Mouse (Mus musculus) CH12.LX (cell line): ENCODE measurements at regions not wholly inside any gene's neighbourhood (a gene's known extent, or its start where the extent isn't known, plus 50 kb on each side); places are given as distances from the start of the nearest gene placed in this dataset.

Source experiments
- DNase-seq: peaks from one replicate; pipeline ENCODE4 v3.0.0-alpha.2; 2013; ENCODE audit errors: extremely low read depth
- H3K27ac ChIP-seq: 2 replicates; pipeline ENCODE4 v1.5.1; 2012; ENCODE audit warnings: low read depth, mild to moderate bottlenecking, control low read depth, moderate library complexity; ENCODE audit not compliant: insufficient read depth
- H3K27me3 ChIP-seq: replicated peaks from 2 replicates; pipeline ENCODE3; 2012; ENCODE audit warnings: inconsistent platforms
- H3K36me3 ChIP-seq, 2 experiments: replicated peaks in 1 of 2; 2 replicates each; pipeline versions ENCODE3 to v1.6.1; 2012; ENCODE audit warnings: inconsistent platforms in 1 of 2, low read length in 1 of 2, mild to moderate bottlenecking in 1 of 2, mixed read lengths in 1 of 2, moderate library complexity in 1 of 2; ENCODE audit not compliant: control insufficient read depth in 1 of 2, insufficient read depth in 1 of 2
- H3K4me1 ChIP-seq, 2 experiments: 2 replicates each; pipeline ENCODE4 v1.6.1; 2012; ENCODE audit warnings: inconsistent platforms in 1 of 2, moderate library complexity in 1 of 2; ENCODE audit not compliant: insufficient read depth in 2 of 2, control insufficient read depth in 1 of 2
- H3K4me2 ChIP-seq: 2 replicates; pipeline ENCODE4 v1.6.1; 2012; ENCODE audit warnings: low read depth, mild to moderate bottlenecking, control low read depth; ENCODE audit not compliant: poor library complexity, insufficient read depth, severe bottlenecking
- H3K4me3 ChIP-seq, 3 experiments: fragments of 150-350 bp in 1 of 3; sonication (generic) in 1 of 3; replicated peaks in 1 of 3; 2 replicates each; pipeline versions ENCODE3 to v1.5.1; 2011 to 2012; ENCODE audit warnings: low read depth in 2 of 3, low read length in 2 of 3, mild to moderate bottlenecking in 2 of 3, moderate library complexity in 2 of 3, control low read depth in 1 of 3, improper control_type of control experiment in 1 of 3, inconsistent platforms in 1 of 3, mixed read lengths in 1 of 3; ENCODE audit not compliant: poor library complexity in 1 of 3
- H3K79me2 ChIP-seq: replicated peaks from 2 replicates; pipeline ENCODE4 v1.6.1; 2012; ENCODE audit warnings: mild to moderate bottlenecking, moderate library complexity; ENCODE audit not compliant: control insufficient read depth, poor library complexity, insufficient read depth, severe bottlenecking; ENCODE audit errors: extremely low read depth
- H3K9ac ChIP-seq: 2 replicates; pipeline ENCODE4 v1.6.1; 2012; ENCODE audit warnings: low read depth, mild to moderate bottlenecking, control low read depth, moderate library complexity; ENCODE audit not compliant: insufficient read depth
- H3K9me3 ChIP-seq: replicated peaks from 2 replicates; pipeline ENCODE3; 2012; ENCODE audit warnings: low read length, inconsistent platforms, mixed read lengths
- CHD1 ChIP-seq: IDR thresholded peaks from 2 replicates; pipeline ENCODE4 v1.6.1; 2012; ENCODE audit warnings: low read depth, low read length, improper control_type of control experiment, inconsistent platforms
- CHD2 ChIP-seq: IDR thresholded peaks from 2 replicates; pipeline ENCODE4 v1.6.1; 2011; ENCODE audit warnings: low read length, improper control_type of control experiment
- ELF1 ChIP-seq: IDR thresholded peaks from 2 replicates; pipeline ENCODE4 v1.6.1; 2014; ENCODE audit warnings: low read depth, mild to moderate bottlenecking, inconsistent platforms, low read length, improper control_type of control experiment
- EP300 ChIP-seq: IDR thresholded peaks from 2 replicates; pipeline ENCODE4 v1.6.1; 2011; ENCODE audit warnings: low read length, improper control_type of control experiment
- ETS1 ChIP-seq: conservative IDR thresholded peaks from 2 replicates; pipeline ENCODE4 v1.6.1; 2012; ENCODE audit warnings: low read depth, mild to moderate bottlenecking, inconsistent platforms, low read length, improper control_type of control experiment, moderate library complexity
- GABPA ChIP-seq: IDR thresholded peaks from 2 replicates; pipeline ENCODE4 v1.6.1; 2012; ENCODE audit warnings: low read depth, low read length, improper control_type of control experiment, inconsistent platforms; ENCODE audit not compliant: insufficient replicate concordance
- HCFC1 ChIP-seq: IDR thresholded peaks from 2 replicates; pipeline ENCODE4 v1.6.1; 2012; ENCODE audit warnings: low read depth, mild to moderate bottlenecking, inconsistent platforms, low read length, improper control_type of control experiment
- IRF4 ChIP-seq: IDR thresholded peaks from 2 replicates; pipeline ENCODE4 v1.6.1; 2014; ENCODE audit warnings: low read depth, mild to moderate bottlenecking, inconsistent platforms, low read length, improper control_type of control experiment
- JUN ChIP-seq: IDR thresholded peaks from 2 replicates; pipeline ENCODE4 v1.6.1; 2011; ENCODE audit warnings: low read depth, mild to moderate bottlenecking, low read length, improper control_type of control experiment, moderate library complexity; ENCODE audit not compliant: insufficient read depth
- KAT2A ChIP-seq: IDR thresholded peaks from 2 replicates; pipeline ENCODE4 v1.6.1; 2012; ENCODE audit warnings: low read length, improper control_type of control experiment, inconsistent platforms; ENCODE audit not compliant: insufficient replicate concordance
- MEF2A ChIP-seq: IDR thresholded peaks from 2 replicates; pipeline ENCODE4 v1.6.1; 2014; ENCODE audit warnings: low read depth, mild to moderate bottlenecking, inconsistent platforms, low read length, improper control_type of control experiment, borderline replicate concordance
- MXI1 ChIP-seq: IDR thresholded peaks from 2 replicates; pipeline ENCODE4 v1.6.1; 2011; ENCODE audit warnings: mild to moderate bottlenecking, low read depth, low read length, improper control_type of control experiment
- MYC ChIP-seq: IDR thresholded peaks from 2 replicates; pipeline ENCODE4 v1.6.1; 2011; ENCODE audit warnings: low read depth, mild to moderate bottlenecking, improper control_type of control experiment, low read length
- PAX5 ChIP-seq: IDR thresholded peaks from 2 replicates; pipeline ENCODE4 v1.6.1; 2012; ENCODE audit warnings: low read length, inconsistent platforms, mixed read lengths
- POLR2A ChIP-seq: IDR thresholded peaks from 2 replicates; pipeline ENCODE4 v1.6.1; 2011; ENCODE audit warnings: low read depth, mild to moderate bottlenecking, improper control_type of control experiment, low read length
- POLR2AphosphoS2 ChIP-seq: IDR thresholded peaks from 2 replicates; pipeline ENCODE4 v1.6.1; 2011; ENCODE audit warnings: low read depth, low read length, improper control_type of control experiment
- RCOR1 ChIP-seq: conservative IDR thresholded peaks from 2 replicates; pipeline ENCODE4 v1.6.1; 2012; ENCODE audit warnings: low read depth, mild to moderate bottlenecking, inconsistent platforms, low read length, improper control_type of control experiment
- SIN3A ChIP-seq: IDR thresholded peaks from 2 replicates; pipeline ENCODE4 v1.6.1; 2012; ENCODE audit warnings: low read length, improper control_type of control experiment, inconsistent platforms
- SMC3 ChIP-seq: IDR thresholded peaks from 2 replicates; pipeline ENCODE4 v1.6.1; 2011; ENCODE audit warnings: low read depth, low read length, improper control_type of control experiment
- TCF12 ChIP-seq: IDR thresholded peaks from 2 replicates; pipeline ENCODE4 v1.6.1; 2014; ENCODE audit warnings: low read depth, mild to moderate bottlenecking, inconsistent platforms, low read length, improper control_type of control experiment
- UBTF ChIP-seq: IDR thresholded peaks from 2 replicates; pipeline ENCODE4 v1.6.1; 2012; ENCODE audit warnings: low read depth, mild to moderate bottlenecking, inconsistent platforms, low read length, improper control_type of control experiment, moderate library complexity
- ZC3H11A ChIP-seq: IDR thresholded peaks from 2 replicates; pipeline ENCODE4 v1.6.1; 2012; ENCODE audit warnings: low read depth, mild to moderate bottlenecking, inconsistent platforms, low read length, improper control_type of control experiment
- ZKSCAN1 ChIP-seq: IDR thresholded peaks from 2 replicates; pipeline ENCODE4 v1.6.1; 2012; ENCODE audit warnings: low read depth, inconsistent platforms, low read length, improper control_type of control experiment, borderline replicate concordance
- ZNF384 ChIP-seq: IDR thresholded peaks from 2 replicates; pipeline ENCODE4 v1.6.1; 2012; ENCODE audit warnings: low read depth, low read length, improper control_type of control experiment, inconsistent platforms
- dilution Hi-C: fragments of 300-500 bp; cut with MboI; formaldehyde crosslinking; loops from 2 replicates; pipeline ENCODE4 v1.14.3; 2020; ENCODE audit warnings: low sequenced_read_pairs; ENCODE audit not compliant: extremely low pct_unique_long_range_greater_than_20kb, extremely low pct_ligation_motif_present
- in situ Hi-C: fragments of 300-500 bp; cut with MboI; formaldehyde crosslinking; loops from 3 replicates; pipeline ENCODE4 v1.14.3; 2019; ENCODE audit warnings: low sequenced_read_pairs, low pct_ligation_motif_present, low pct_unique_long_range_greater_than_20kb, mixed read lengths

GRCm38 (mm10) chr9:85144363-85144762, 168.2 kb upstream of the Gm11114 start:
- Histone ChIP-seq H3K9me3 (no peaks in the 10 kb centered on the region), H3K36me3 (no peaks in the 10 kb centered on the region), H3K4me1 (peaks cover 2 to 9% of the 10 kb centered on the region in 2 experiments; a peak in 1 of 4 replicates), H3K4me3 (no peak overlapping the region), H3K27ac (no peak overlapping the region), H3K79me2 (no peaks in the 10 kb centered on the region), H3K9ac (no peak overlapping the region), H3K27me3 (no peaks in the 10 kb centered on the region), H3K4me2 (no peak overlapping the region)
- peak; percentile 49 for DNase-seq
- dilution Hi-C loops (no loop called here), in situ Hi-C loops (no loop called here)
- TF ChIP-seq EP300 = 0 out of 2 replicates have a peak, but pooled peaks have one; percentile 7
- TF ChIP-seq CHD1 = no peak
- TF ChIP-seq, all 38 proteins: peak for 1

GRCm38 (mm10) chr9:85165632-85166031, 146.9 kb upstream of the Gm11114 start:
- H3K36me3 ChIP-seq = no peaks in the 10 kb centered on the region
- H3K27me3 ChIP-seq = no peaks in the 10 kb centered on the region
- no peak overlapping the region for H3K27ac ChIP-seq
- H3K9ac ChIP-seq = no peak overlapping the region
- no peak for DNase-seq
- H3K79me2 ChIP-seq = no peaks in the 10 kb centered on the region
- no peaks in the 10 kb centered on the region for H3K9me3 ChIP-seq
- H3K4me2 ChIP-seq = no peak overlapping the region
- no peak overlapping the region for H3K4me3 ChIP-seq
- TF ChIP-seq KAT2A (no peak), JUN (no peak), ZKSCAN1 (no peak), GABPA (no peak), RCOR1 (no peak), PAX5 (no peak), POLR2AphosphoS2 (no peak), UBTF (no peak), ZC3H11A (no peak), MXI1 (no peak), ELF1 (no peak), CHD2 (no peak)
- TF ChIP-seq, all 38 proteins: peak for 0
- dilution Hi-C loops = no loop called here
- in situ Hi-C loops = no loop called here
- H3K4me1 ChIP-seq = no peaks in the 10 kb centered on the region

GRCm38 (mm10) chr9:85167243-85167642, 145.3 kb upstream of the Gm11114 start:
- Histone ChIP-seq H3K9me3 (no peaks in the 10 kb centered on the region), H3K27ac (no peak overlapping the region), H3K27me3 (no peaks in the 10 kb centered on the region), H3K4me1 (no peaks in the 10 kb centered on the region), H3K4me2 (no peak overlapping the region), H3K9ac (no peak overlapping the region), H3K79me2 (no peaks in the 10 kb centered on the region), H3K4me3 (no peak overlapping the region), H3K36me3 (no peaks in the 10 kb centered on the region)
- no peak for TF ChIP-seq IRF4
- no peak for TF ChIP-seq POLR2A
- TF ChIP-seq GABPA = no peak
- no peak for TF ChIP-seq JUN
- no peak for TF ChIP-seq CHD1
- TF ChIP-seq MXI1 = no peak
- no peak for TF ChIP-seq POLR2AphosphoS2
- TF ChIP-seq TCF12 = no peak
- TF ChIP-seq EP300 = no peak
- no peak for TF ChIP-seq UBTF
- no peak for TF ChIP-seq MEF2A
- no peak for TF ChIP-seq ETS1
- no peak for TF ChIP-seq SMC3
- no peak for TF ChIP-seq SIN3A
- TF ChIP-seq HCFC1 = no peak
- no peak for TF ChIP-seq ZNF384
- no peak for TF ChIP-seq MYC
- in situ Hi-C loops (no loop called here), dilution Hi-C loops (no loop called here)
- DNase-seq = no peak
